Mouse (Mus musculus): Measurements from ENCODE around the gene Dtl.

Gene Dtl

DNA sequence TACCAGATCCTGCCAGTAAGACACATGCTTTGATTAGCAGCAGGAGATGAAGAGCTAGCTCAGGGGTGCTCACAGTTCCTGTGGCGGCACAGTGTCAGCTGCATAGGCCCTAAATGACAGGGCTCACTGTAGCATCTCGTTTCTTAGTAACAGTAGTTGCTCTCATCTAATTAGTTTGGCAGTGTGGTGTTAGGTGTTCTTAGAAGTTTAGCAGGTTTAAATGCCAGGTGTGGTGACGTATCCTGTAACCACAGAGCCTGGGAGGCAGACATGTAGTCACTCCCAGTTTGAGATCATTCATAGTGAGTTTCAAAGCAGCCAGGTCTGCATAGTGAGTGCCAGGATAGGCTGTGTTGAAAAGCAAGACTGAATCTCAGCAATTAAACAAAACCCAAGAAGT lies 4.2 kb upstream of the Dtl start:
- no peak for DNase-seq (ENCODE audit: low spot score)

DNA sequence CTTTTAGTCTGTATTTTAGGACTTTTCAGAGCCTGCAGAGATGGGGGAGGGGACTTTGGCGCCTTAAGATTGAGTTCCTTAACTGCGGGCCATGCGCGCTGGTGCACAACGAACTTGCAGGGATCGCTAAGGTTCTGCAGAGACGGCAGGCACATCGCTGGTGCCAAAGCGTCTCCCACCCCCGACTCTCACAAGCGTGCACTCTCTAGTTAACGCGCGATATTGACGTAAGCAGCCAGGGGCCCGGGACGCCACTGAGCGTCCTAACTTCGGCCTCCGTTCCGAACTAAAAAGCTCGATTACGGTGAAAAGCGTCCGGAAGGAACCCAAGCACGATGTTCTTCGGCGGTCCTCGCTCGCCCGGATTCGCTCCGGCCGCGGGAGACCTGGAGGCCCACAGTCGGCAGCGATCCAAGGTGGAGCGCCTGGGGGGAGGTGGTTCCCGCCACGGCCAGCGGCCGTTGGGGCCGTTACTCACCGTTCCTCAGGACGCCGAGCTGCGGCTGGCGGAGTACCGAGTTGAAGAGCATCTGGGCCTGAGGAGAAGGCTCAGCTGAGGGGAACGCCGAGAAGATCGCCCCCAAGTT lies 380 bp downstream of the Dtl start:
- no peak for DNase-seq (ENCODE audit: low spot score)

DNA sequence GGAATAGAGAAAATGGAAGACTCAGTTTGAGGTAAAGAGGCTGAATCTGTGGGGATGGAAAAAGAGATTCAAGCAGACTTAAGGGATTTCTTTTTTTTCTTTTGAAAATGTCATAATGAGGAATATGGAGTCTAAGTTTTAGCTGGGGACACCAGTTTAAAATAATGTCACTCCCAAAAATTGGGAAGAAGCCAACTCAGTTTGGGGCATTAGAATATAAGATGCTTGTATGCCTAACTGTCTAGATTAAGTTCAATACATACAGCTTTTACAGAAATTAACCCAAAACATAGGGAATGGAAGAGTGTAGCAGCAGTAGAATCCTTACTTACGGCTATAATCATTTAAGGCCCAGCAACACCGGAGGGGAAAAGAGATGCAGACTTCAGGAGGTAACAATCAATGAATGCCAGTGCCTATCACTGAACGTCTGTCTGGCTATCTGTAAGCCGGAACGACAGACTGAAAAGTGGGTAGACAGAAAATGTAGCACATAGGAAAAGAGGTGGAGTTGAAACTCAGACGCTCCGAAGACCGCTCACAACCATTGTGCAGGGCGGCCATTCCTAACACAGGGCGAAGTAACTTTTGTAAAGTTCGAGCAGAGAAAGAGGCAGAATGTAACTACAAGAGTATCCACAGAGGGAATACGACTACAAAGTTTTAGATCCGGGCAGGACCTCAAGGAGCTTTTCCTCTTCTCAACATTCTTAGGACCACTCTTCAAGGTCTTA lies 1.3 kb downstream of the Dtl start:
- no peak for DNase-seq (ENCODE audit: low spot score)

DNA sequence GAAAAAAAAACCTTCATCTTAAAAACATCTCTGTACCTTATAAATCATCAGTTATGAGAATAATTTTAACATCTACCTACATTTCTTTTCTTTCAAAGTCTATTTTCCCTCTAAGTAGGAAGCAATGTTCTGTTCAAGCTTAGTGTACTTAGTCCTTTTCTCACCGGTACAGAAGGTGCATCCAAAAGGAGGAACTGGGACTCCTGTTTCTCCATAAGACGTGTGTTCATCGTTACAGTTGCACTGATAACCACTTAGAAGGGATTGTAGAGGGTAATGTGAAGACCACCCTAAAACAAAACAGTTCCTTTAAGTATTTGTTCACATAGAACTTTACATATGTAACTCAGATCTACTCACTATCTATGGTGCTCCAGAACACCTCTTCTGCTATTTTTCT lies 4.9 kb downstream of the Dtl start:
- no peak for DNase-seq (ENCODE audit: low spot score)

DNA sequence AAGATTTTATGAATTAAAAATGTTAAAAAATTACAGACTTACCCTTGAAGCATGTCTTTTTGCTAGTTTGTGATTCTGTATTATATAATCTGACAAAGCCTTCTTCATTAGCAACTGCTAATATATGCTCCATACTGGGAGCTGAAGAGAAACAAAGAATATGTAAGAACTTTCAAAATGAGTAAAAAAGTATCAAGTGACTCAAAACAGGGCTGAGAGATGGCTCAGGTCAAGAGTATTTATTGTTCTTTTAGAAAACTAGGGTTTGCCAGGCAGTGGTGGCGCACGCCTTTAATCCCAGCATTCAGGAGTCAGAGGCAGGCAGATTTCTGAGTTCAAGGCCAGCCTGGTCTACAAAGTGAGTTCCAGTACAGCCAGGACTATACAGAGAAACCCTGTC lies 5.7 kb downstream of the Dtl start:
- DNase-seq (ENCODE audit: low spot score), result no peak

DNA sequence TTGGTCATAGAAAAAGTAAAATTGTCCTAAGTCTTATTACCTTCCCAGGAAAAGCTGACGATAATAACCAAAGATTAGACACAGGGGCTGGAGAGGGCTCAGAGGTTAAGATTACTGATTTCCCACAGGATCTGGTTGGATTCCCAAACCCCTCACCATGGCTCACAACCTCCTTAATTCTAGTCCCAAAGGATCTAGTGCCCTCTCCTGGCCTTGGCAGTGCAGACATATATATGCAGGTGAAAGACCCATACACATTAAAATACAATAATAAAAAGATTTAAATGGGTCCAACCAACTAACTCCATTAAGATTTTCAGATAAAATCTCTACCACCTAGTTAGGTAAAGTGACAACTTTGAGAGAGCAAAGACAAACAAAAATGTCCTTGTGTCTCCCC lies 7.5 kb downstream of the Dtl start:
- no peak for DNase-seq (ENCODE audit: low spot score)

DNA sequence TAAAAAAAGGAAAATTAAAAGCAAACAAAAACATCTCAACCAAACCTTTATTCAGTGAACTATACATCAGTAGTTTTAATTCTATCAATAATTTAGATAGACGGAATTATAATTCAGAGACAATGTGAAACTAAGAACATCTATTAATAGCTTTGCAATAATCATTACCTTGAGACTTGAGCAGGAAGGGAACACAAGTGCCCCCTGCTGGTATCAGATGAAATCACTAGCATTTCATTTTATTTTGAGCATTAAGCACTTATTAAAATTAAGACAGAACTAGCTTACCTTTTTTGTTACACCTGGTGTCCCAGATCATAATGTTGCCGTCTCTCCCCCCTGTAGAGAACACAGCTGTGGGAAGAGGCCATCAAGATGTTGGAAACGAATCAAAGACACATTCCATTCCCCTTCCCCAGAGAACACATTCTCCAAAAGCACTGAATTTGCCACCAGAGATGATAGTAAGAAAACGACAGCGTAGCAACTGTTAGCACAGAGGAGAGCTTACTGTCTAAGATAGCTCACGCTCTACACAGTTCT lies 12.4 kb downstream of the Dtl start:
- DNase-seq (ENCODE audit: low spot score), result peak; percentile 32

DNA sequence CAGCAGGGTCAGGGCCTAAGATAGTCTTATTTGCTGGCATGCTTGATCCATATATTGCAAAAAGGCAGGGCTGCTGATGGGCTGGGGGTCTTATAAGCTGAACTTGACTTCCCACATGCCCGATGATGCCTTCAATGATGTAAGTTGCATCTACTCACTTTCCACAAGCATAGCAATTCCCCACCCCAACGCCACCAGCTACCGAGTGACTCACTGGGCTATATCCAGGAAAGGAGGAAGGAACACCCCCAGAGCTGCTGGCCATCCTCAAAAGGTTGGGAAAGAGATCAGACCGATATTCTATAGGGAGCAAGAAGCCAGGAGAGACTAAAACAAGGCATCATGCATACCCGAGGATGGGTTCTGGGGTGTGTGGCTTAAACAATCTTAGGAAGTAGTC lies 15.6 kb downstream of the Dtl start:
- DNase-seq (ENCODE audit: low spot score), result no peak

DNA sequence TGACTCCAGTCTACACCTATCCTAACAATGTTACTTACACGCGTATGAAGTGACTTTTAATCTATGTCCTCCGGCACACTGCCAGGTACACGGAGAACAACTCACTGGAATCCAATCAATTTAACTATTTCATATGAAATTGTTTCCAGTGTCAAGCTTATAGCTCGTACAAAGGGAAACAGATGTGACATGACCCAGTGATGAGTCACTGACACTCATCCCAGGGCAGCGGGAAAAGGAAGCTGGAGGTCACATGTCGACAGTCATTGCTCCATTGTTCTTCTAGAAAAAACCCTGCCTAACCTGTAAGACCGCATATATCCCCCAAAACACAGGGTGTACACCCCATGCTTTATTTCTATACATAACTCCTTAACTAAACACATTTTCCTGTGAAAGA lies 18.2 kb downstream of the Dtl start:
- DNase-seq (ENCODE audit: low spot score), result no peak

DNA sequence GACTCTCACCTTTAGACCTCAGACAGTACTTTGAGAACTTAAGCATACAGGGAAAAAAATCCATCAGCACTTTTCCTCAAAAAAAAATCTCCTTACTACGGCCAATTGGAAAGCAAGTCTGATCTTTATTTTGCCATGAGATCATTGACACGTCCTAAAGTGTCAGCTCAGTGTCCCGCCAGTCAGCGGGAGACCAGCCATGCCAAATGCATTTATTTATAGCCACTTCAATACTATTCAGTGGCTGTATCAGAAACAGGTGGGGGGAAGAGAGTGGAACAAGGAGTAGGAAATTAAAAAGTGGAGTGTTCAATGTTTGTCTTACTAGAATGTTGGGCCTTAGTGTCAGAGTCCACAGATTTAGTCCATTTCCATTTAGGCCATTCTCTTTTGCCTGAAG lies 24.6 kb downstream of the Dtl start:
- DNase-seq (ENCODE audit: low spot score), result no peak

DNA sequence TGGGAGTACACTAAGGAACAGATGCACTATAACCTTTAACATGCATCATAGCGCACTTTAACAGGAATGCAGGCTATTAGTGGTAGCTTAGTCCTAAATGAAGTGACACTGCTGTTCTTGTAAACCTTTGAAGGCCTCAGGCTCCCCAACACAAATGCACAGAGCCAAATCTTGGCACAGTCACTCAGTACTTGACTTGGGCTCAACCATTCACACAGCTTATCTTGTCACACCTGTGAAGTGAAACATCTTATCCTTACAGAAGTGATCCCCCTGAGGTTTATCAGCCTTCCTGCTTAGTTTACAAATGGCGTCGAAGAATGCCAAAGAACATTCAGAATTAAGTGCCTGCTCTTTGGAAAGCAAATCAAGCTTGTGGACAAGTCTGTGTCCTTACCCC lies 31.6 kb downstream of the Dtl start:
- DNase-seq (ENCODE audit: low spot score), result no peak

DNA sequence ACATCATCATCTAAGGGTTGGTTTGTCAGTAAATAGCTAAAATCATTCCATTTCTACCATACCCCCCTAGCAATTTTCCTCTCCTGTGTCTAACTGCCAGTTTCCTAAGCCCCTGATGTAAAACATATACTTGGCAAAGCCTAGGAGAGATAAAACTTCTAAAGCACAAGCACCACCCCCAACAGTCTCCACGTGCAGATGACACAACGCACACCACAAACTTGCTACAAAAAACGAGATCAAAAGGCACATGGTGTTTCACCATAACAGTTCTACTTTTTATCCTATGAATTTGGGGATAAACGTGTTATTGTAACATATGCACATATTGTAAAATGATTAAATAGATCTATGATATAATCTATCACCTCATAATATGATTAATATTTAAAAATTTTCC lies 33.7 kb downstream of the Dtl start:
- no peak for DNase-seq (ENCODE audit: low spot score)

DNA sequence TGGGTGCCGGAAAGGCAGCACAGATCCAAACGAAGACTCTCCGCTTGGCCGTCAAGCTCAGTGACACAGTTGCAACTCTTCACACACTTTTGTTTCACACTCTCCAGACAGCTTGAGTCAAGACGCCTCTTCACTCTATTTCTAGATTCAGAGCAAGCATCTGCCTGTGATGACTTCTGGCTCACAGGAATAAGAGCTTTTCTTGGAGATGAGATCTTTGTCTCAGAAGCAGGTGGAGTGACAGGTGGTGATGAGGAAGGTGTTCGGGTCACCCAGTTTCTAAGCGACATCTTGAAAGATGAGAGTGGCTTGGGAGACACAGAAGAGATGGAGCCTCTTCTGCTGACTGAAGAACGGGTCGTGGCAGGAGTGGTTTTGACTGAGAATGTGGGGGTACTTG lies 34.3 kb downstream of the Dtl start:
- no peak for DNase-seq (ENCODE audit: low spot score)

DNA sequence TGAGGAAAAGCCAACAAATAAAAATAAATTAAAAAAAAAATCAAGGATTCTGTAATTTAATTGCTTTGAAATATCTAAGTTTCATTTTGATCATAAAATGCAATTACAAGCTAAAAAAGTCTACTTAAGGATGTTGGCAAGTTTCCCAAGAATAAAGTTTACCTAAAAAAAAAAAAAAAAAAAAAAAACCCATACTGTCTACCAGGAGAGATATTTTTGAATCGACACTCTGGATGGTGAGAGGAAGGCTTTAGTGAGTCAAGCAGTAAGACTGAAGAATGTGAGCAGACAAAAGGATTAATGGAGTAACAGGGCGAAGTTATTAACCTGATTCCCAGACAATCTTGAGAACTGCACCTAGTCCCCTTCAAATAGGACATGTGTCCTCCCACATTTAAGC lies 35.0 kb downstream of the Dtl start:
- DNase-seq (ENCODE audit: low spot score), result no peak

DNA sequence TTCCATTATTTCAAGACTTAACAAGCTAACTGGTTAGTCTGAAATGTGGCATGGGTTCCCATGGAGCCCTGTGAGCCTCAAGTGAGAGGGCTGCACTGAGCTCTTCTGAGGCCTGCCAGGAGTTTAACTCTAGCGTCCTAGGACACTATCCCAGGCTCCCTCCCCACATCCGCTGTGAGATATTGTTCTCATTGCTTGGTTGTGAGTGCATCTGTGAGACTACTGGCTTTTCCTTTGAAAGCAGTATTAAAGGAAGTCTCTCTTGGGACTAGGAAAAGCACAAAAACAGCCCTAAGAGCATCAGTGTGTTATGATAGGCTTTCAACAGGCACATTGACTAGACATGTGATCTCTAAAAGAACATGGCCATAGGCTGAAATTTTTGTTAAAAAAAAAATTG lies 40.4 kb downstream of the Dtl start:
- DNase-seq (ENCODE audit: low spot score), result no peak

DNA sequence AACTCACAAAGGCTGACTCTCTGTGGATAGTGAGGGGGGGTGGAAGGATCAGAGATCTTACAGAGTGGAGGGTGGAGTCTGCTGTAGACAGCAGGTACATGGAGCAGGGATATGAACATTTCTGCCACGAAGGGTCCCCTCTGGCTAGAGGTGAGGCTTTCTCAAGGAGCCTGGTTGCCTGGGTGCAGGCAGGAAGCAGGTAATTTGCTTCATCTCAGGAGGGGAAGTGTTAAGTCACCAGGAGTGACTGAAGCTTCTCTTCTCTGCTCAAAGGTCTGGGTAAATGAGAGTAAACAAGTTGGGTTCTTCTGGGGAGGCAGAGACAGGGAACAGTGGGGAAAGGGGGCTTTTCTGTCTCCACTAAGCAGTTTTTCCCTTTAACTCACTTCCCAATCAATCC lies 44.3 kb downstream of the Dtl start:
- no peak for DNase-seq (ENCODE audit: low spot score)

DNA sequence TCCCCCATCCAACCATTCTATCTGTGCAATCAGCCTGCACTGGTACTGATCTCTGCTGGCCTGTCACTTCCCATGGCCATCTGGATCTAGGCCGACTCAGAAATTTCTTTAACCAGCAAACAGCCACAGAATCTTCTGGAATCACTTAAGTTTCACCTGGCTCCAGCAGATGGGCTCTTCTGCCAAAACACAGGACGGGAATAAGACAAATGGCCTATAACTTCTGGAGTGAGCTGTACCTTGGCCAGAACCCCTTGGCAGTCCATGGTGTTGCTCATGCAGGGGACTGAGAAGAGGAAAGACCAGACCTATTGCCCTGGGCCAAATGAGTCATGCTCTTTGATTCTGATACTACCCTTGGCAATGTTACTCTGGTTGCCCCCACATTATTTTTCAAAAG lies 45.9 kb downstream of the Dtl start:
- DNase-seq (ENCODE audit: low spot score), result no peak

DNA sequence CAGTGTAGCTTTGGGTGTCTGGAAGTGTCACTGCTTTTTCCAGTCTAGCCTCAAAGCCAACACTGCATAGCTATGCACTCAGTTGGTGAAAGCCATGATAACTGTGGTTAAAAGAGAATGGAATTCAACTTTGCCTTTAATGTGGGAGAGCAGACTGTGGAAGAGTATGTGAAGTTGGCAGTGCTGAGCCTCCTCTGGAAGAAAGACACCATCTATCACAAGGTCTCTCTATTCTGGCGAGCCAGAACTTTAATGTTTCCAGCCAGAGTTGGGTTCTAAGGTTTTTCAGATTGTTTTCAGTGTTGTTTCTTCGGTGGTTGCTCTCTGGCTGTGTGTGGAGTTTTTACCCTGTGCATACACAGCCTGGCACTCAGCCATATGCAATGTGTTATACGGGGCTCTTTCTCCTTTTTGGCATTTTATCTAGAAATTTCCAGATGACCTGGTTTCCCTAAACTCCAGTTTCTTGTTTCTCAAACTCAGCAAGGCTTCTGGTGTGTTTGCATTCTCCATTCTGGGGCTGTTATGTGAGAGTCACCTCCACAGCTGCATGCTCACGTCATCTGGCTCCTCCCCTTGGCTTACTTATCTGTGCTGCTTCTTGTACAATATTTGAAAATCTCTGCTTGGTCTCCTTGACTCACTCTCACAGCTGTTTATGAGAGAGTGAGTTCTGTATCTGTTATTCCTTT lies 47.3 kb downstream of the Dtl start:
- no peak for DNase-seq (ENCODE audit: low spot score)

DNA sequence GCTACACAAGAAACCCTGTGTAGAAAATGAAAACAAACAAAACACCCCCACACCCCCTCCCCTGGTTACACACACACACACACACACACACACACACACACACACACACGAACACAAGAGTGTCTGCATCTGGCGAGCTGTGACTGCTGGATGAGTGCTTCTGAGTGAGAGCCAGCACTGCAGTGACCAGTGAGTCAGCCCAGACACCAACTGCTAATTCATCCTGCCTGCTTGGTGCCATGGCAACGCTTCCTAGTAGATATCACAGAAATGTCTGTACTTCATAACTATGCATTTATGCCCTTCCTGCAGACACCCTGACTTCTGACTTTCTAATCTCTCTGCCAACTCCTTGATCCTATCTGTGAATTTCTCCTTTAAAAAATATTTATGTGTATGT lies 48.3 kb downstream of the Dtl start:
- DNase-seq (ENCODE audit: low spot score), result no peak

DNA sequence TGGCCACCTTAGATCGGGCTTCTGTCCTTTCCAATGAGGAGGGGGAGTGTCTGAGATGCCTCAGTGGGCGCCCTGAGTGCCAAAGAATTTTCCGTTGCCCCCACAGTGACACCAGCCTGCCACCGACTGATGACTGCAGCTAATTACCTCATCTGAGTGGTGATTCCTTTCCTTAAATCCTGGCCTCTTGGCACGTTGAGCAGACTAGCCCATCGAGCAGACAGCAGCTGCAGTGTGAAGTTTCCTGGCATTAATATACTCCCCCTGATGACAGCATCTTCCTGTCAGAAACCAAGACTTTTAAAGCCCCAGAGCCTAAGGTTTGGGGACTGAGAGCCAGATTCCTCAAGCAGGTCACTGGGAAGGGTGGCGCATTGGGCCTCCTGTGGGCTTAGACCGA lies 53.9 kb downstream of the Dtl start:
- DNase-seq (ENCODE audit: low spot score), result no peak

DNA sequence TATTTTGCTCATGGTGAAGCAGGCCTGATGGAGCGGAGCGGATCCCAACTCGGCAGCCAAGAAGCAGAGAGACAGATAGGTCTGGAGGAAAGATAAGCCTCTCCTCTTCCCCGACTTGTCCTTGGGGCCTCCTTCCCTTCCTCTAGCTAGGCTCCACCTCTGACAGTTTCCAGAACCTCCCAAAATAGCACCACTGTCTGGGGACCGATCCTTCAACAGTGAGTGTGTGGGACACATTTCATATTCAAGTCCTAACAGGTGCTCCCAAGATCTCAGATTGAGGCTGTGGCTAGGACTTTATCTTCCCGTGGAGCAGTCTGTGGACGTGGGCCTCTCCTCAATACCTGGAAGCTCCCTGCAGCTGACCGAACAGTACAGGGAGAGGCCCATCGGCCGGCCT lies 54.7 kb downstream of the Dtl start:
- DNase-seq (ENCODE audit: low spot score), result no peak

DNA sequence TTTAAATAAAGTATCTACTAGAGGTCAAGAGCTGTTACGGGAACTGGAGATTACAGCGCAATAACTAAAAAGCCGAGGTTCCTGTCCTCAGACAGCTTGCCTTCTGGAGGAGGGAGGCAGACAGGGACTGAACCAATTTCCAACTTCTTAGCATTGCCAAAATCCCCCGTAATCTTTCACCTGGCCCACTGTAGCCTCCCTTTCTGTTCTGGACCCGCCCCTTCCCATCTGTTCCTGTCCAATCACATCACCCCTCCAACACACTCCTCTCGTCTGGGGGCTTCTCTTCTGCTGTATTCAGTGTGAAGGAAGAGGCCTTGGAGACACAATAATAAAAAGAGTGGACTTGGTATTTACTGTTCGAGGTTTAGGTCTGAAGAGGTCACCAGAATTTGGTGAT lies 55.1 kb downstream of the Dtl start:
- DNase-seq (ENCODE audit: low spot score), result no peak

DNA sequence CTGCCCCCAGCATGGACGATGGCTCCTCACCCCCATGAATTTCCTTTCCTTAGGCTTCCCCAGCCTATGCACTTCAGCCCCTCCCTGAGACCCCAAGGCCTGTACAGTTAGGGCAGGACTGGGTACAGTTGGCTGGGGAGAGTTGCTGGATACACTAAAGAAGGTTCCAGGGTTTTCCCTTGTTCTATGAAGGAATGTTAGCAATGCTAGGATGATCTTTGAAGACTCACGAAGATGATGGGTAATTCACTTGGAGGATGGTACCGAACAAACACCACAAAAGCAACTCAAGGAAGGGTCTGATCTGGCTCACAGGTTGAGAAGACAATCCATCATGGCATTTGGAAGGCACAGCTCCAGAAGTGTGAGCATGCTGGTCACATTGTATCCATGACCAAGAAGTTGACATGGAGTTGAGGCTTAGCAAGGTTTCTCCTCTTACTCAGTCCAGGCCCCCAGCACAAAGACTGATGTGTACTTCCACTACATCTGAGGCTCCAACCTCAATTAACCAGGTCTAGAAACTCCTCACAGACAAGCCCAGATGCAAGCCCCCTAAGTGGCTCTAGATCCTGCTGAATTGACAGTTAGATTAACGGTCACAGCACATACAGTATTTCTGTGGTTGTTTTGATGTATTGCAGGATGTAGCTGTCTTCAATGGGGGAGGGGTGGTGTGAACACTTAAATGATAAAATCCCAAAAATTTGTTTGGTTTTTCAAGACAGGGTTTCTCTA lies 55.8 kb downstream of the Dtl start:
- DNase-seq (ENCODE audit: low spot score), result no peak
